Mouse (Mus musculus) embryonic stem cell, embryonic (primary cell): ENCODE measurements around the gene Miga1.

Experiments
- CTCF ChIA-PET, 4 experiments: fragments of 300-600 bp in 2 of 4; fragments of 350-600 bp in 2 of 4; sonication (Branson Sonifier 250); formaldehyde crosslinking; loops; one replicate each; lab custom pipeline; 2022; ENCODE audit warnings: inconsistent platforms in 2 of 4; lab: Charles Lee
- POLR2A ChIA-PET, 4 experiments: fragments of 300-600 bp in 2 of 4; fragments of 350-600 bp in 2 of 4; sonication (Branson Sonifier 250); formaldehyde crosslinking; loops; one replicate each; lab custom pipeline; 2022; ENCODE audit warnings: antibody characterized with exemption in 4 of 4, inconsistent platforms in 1 of 4; lab: Charles Lee

Gene Miga1

DNA sequence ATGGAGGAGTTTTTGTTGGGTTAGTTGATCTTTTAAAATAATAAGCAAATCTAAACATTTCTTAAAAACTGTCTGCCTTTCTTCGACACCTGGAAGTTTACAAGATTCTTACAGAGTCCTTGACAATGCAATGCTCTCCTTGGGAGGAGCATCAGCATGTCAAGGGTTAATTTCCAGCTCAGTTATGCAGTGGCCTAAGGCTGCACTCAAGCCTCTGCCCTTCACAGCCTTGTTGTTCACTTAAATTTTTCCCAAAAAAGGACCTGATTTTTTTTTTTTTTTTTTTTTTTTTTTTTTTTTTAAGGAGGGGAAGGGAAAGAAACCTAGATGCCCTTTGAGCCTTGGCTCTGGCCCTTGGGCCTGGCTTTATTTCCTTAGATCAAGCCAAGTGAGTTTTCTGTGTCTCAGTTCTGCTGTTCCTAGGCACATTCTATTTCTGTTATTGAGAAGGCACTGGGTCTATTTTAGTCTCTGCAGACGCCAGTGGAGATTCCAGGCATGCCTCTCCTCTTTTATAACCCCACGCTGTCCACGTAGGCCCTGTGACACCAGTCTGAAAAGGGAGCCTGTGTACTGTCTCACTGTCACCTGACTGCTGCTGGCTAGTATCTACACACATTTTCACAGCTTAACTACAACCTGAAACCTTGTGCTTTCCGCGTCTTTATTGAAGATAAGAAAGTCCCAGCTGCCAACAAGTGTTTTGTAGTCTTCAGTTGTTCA lies 36.0 kb downstream of the Miga1 start:
- ChIA-PET POLR2A (interaction anchor here in 2 of 4 experiments (0.6 to 2.4 kb wide), 7 partner anchors 8 to 157 kb away, joined by 3 to 15 read pairs (median 5); partner anchors contain the start of gene Usp33 (in 1 of the 2)), CTCF (interaction anchor here in 3 of 4 experiments (0.6 to 2.0 kb wide), 3 partner anchors 11 to 311 kb away, joined by 5 to 12 read pairs (median 6); no protein-coding TSS in a partner anchor)

DNA sequence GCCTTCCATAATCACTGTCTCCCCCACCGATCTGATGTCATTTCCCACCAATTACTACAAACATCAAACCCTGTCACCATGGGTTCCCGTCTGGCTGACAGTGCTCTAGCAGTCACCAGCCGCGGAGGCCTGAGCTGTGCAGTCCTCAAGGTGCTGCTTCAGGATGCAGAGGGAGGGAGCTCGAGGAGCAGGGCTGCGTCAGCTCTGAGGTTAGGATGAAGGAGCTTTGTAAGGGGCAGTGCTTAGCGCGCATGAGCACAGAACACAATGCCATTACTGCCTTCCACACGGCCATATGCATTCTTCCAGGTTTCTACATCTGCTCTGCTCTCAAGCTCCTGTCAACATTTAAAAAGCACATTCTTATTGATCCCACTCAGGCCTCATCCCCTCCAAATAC lies 37.2 kb downstream of the Miga1 start:
- CTCF ChIA-PET = interaction anchor here in 3 of 4 experiments (0.6 to 2.0 kb wide), 4 partner anchors 18 to 192 kb away, joined by 3 to 6 read pairs (median 4); no protein-coding TSS in a partner anchor
- POLR2A ChIA-PET = interaction anchor here (0.5 to 1.9 kb wide), 15 partner anchors 10 to 1334 kb away, joined by 3 to 7 read pairs (median 3); partner anchors contain the start of gene Usp33 (in 1 of the 4)

DNA sequence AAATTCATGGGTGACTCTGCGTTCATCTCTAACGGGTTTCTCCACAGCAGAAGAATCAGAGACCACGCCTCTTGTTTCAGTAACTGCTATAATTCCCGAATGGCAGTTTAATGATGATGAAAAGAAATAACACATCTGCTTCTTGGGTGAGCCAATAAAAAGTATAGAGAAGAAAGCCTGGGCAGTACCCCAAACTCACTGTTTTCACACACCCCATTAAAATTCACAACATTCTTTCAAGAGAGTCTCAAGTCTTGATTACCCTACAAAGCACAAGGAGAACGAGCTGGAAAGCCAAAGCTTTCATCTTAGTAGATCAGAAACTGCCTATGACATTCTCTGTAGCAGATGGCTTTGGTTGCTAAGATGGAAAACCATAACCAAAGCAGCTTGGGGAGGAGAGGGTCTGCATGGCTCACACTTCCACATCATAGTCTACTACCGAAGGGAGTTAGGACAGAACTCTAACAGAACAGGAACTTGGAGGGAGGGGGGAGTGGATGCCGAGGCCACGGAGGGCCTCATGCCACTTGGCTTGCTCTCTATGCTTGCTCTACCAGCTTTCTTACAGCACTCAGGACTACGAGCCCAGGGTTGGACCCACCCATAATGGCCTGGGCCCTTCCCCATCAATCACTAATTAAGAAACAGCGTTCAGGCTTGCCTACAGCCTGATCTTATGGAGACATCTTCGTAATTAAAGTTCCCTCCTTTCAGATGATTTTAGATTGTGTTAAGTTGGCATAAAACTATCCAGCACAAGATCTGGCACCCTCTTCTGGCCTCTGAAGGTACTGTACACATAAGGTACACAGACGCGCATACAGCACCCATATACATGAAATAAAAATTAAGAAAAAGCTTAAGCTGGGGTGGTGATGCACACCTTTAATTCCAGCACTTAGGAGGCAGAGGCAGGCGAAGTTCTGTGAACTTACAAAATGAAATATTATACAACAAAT lies 39.5 kb downstream of the Miga1 start:
- POLR2A ChIA-PET = interaction anchor here in 2 of 4 experiments (0.7 to 1.5 kb wide), 5 partner anchors 9 to 628 kb away, joined by 3 to 6 read pairs (median 4); no protein-coding TSS in a partner anchor
- CTCF ChIA-PET = interaction anchor here (0.5 to 1.4 kb wide), 8 partner anchors 17 to 190 kb away, joined by 3 to 4 read pairs (median 3); no protein-coding TSS in a partner anchor

DNA sequence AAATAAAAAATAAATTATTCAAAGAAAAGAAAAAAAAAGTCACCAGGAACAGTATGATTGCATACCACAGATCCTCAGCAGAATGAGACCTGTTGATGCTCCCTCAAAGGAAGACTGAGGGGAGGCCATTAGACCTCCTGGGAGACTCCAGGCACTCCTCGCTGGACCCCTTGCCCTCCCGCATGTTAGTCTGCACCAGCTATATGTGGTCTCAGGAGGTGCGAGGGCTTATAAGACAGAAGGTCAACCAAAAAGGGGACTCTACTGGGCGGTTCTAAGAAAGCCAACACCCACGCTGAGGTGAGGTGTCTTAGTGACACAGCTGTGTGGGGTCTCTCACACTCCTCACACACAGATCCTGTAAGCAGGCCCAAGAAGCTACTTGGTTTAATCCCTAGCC lies 44.3 kb downstream of the Miga1 start:
- ChIA-PET POLR2A (interaction anchor here in 1 of 4 experiments (0.8 to 3.8 kb wide), 3 partner anchors 10 to 13 kb away, joined by 3 to 15 read pairs (median 3); no protein-coding TSS in a partner anchor), CTCF (interaction anchor here in 1 of 4 experiments (0.7 kb wide), 1 partner anchor 291 kb away, joined by 3 read pairs; no protein-coding TSS in a partner anchor)

DNA sequence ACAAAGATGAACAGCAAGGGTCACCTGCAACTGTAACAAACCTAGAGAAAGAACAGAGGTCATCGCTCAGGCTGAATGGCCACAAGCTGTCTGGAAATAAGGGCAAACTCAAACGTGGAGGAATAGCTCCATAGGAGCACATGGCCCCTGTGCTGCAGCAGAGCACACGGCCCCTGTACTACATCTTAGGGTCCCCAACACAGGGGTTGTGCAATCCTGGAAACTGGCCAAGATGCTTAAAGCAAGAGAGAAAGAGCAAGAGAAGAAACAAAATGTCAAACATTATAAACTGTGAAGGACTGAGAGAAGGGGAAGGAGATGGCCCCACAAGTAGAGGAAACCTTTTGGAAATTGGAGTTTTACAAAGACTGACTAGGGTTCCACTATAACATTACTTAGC lies 45.8 kb downstream of the Miga1 start:
- ChIA-PET CTCF (interaction anchor here in 2 of 4 experiments (0.6 to 1.4 kb wide), 2 partner anchors 34 to 303 kb away, joined by 3 read pairs; no protein-coding TSS in a partner anchor), POLR2A (interaction anchor here in 1 of 4 experiments (2.3 to 3.8 kb wide), 2 partner anchors 11 to 12 kb away, joined by 7 to 15 read pairs; no protein-coding TSS in a partner anchor)

DNA sequence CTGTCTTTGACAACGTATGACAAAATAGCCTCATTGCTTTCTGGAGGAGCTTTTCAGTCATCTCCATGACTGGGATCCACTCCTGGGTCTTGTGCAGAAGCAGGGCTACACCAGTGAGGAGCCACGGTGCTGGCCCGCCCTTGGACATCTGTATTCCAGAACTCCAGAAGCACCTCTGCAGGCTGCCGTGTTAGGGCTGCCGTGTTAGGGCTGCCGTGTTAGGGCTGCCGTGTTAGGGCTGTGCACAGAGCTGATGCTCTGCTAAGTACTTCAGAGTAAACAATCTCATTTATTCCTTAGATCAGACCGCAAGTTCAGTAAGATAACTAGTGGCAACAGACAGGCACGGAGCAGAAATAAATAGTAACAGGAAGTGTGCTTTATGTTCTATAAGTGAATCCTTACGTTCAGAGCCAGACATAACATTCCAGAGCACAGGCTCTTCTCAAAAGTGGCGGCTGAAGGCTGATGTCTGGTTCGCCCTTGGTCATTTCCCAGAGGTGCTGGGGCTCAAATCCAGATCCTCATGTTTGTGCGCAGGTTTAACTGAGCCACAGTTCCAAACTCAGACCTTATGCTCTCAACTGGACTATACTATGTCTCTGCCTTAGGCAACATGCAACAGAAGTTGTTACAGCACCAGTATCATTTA lies 46.6 kb downstream of the Miga1 start:
- ChIA-PET CTCF (interaction anchor here in 2 of 4 experiments (0.6 to 0.7 kb wide), 2 partner anchors 522 to 1612 kb away, joined by 3 read pairs; no protein-coding TSS in a partner anchor), POLR2A (interaction anchor here in 1 of 4 experiments (1.0 to 2.3 kb wide), 2 partner anchors 11 to 15 kb away, joined by 4 to 7 read pairs; no protein-coding TSS in a partner anchor)

DNA sequence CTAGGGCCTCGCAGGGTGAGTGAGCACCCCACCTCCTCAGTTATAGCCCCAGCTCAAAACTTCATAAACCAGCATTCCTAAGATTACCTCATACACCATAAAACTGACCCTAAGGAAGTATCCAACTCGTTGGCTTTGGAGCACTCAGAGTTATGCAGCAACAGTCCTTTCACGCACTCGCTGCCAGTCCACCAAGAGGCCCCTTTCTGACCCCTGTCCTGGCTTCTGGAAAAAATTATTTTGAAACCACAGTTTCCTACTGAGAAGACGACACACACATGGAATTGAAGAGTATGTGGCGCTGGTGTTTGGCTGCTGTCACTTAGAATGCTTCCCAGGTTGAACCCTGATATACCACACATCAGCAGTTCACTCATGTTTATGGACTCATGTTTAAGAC lies 48.3 kb downstream of the Miga1 start:
- ChIA-PET POLR2A (no interaction called here), CTCF (interaction anchor here in 1 of 4 experiments (0.6 kb wide), 1 partner anchor 299 kb away, joined by 3 read pairs; no protein-coding TSS in a partner anchor)

DNA sequence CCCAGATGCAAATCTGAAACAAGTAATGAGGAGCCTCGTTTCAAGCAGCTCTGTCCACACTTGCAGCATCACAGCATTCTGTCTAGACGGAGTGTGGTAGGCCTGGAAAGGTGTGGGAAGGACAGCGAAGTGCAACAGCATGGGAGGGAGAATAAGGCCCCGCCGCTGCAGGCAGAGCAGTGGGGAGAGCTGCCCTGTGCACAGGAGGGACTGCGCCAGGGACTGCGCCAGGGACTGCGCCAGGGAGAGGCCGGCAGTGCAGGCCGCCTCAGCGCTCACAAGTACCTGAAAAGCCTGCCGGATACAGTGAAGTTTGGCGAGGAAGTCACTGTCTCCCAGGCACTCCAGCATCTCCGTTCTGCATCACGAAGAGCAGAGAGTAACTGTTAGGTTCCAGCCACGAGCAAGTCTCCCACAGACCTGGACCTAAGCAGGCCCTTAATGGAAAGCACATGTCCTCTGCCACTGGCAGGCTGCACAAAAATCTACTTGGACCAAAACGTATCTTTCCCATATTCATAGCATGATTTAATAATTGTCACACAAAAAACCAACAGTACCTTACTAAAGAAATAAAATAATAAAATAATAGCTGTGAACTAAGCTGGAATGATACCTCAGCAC lies 49.9 kb downstream of the Miga1 start:
- ChIA-PET POLR2A (interaction anchor here in 3 of 4 experiments (0.6 to 1.5 kb wide), 7 partner anchors 9 to 180 kb away, joined by 3 to 4 read pairs (median 3); no protein-coding TSS in a partner anchor), CTCF (interaction anchor here in 3 of 4 experiments (0.6 to 1.4 kb wide), 4 partner anchors 31 to 474 kb away, joined by 3 to 6 read pairs (median 4); no protein-coding TSS in a partner anchor)

DNA sequence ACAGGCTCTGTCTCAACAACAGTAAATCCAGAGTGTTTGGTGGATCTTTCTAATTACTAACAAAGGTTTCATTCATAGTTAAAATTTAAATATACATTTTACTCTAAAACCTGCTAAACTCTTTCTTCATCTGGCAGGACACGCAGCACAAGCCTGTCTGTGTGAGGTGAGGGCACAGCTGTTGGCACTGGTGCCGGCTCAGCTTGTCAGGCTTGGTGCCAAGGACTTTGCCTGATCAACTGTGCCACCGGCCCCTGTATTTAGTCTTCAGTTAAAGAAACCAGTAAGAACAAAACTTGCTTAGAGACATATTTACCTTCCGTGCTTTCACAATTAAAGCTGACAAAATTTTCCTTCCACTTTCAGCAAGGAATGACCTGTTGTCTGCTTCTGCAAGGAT lies 51.5 kb downstream of the Miga1 start:
- ChIA-PET POLR2A (interaction anchor here in 2 of 4 experiments (1.0 to 1.3 kb wide), 3 partner anchors 8 to 471 kb away, joined by 3 read pairs; partner anchors contain the start of gene Nexn (in 1 of the 2)), CTCF (interaction anchor here in 2 of 4 experiments (0.7 to 1.0 kb wide), 4 partner anchors 29 to 186 kb away, joined by 3 to 4 read pairs (median 3); no protein-coding TSS in a partner anchor)

DNA sequence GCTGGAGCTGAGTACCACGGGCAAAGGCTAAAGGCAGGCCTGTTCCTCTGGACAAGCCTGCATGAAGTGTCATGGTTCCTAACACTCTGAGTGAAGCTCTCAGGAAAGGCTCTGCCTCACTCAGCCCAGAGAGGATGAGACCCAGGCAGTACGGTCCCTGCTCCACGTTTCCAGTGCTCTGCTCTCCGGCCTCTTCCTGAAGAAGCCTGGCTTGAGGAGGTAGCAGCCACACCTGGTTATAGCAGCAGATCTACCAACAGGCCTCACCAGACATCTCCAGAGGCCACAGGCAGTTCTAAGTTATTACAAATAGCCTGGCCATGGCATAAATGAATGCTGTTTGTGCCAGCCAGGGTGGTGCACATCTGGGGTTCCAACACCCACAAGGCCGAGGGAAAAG lies 51.9 kb downstream of the Miga1 start:
- CTCF ChIA-PET = interaction anchor here in 2 of 4 experiments (0.7 to 1.0 kb wide), 4 partner anchors 29 to 186 kb away, joined by 3 to 4 read pairs (median 3); no protein-coding TSS in a partner anchor
- POLR2A ChIA-PET = interaction anchor here in 2 of 4 experiments (1.0 to 1.3 kb wide), 3 partner anchors 8 to 472 kb away, joined by 3 read pairs; partner anchors contain the start of gene Nexn (in 1 of the 2)

DNA sequence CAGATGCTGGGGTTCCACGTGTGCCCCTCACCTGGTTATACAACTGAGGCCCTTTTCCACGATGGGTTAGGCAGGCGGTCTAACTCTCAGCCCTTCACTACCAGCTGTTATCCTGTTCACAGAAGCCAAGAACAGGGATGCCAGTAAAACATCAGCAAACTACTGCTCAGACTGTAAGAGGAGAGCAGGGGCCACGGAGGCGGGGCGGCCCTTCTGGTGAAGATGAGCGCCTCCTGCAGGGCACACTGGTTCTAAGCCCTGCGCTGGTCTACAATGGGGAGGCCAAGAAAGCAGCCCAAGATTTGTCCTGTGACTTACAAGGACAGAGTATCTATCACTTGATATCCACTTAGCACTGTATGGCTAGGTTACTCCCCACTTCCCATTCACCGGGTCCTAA lies 52.4 kb downstream of the Miga1 start:
- CTCF ChIA-PET = interaction anchor here in 2 of 4 experiments (0.7 to 1.0 kb wide), 4 partner anchors 28 to 187 kb away, joined by 3 to 4 read pairs (median 3); no protein-coding TSS in a partner anchor
- POLR2A ChIA-PET = interaction anchor here in 1 of 4 experiments (1.0 kb wide), 2 partner anchors 9 to 18 kb away, joined by 3 read pairs; no protein-coding TSS in a partner anchor

DNA sequence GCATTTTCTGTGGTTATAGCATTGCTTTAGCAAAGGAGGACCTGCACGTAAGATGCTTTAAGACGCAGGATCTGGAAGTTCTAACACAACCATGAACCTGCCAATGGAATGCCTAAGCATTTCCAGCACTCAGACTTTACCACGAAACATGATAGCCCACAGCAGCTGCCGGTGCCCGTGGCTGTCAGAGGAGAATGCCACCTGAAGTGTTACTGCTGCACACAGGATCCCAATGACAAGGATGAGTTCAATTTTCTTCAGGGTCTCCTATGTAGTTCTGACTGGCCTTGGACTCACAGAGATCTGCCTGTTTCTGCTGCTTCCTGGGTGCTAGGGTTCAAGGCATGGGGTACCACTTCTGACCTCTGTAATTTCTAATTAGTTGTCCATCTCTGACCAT lies 55.4 kb downstream of the Miga1 start:
- ChIA-PET CTCF (no interaction called here), POLR2A (no interaction called here)

DNA sequence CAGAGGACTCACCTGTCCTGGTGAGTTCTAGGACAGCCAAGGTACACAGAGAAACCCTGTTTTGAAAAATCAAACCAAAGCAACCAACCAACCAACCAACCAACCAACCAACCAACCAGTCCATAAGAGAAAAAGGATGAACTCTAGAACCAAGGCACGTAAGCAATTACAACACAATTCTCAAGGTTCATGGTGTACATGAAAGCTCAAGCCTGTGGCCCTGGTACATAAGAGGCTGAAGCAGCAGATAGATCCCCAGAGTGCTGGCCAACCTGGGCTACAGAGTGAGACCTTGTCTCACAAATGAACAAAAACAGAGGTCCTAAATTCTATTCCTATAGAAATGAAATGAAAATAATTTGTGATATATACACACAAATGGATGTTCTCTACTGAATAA lies 55.9 kb downstream of the Miga1 start:
- POLR2A ChIA-PET = no interaction called here
- CTCF ChIA-PET = no interaction called here

DNA sequence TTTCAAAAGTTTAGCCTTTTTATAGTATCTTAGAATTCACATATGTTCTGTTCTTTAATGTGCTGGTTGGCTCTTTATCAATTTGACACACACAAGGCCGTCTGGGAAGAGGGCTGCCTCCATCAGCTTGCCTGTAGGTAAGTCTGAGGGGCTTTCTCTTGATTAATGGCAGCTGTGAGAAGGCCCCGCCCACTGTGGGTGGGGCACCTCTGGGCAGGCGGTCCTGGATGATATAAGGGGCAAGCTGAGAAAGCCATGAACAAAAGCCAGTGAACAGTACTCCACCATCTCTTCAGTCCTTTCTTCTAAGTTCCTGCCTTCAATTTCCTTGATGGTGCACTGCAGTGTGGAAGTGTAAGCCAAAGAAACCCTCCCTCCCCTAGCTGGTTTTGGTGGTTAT lies 58.1 kb downstream of the Miga1 start:
- POLR2A ChIA-PET = interaction anchor here in 1 of 4 experiments (0.8 to 2.2 kb wide), 9 partner anchors 8 to 57 kb away, joined by 3 to 7 read pairs (median 3); no protein-coding TSS in a partner anchor
- CTCF ChIA-PET = interaction anchor here in 3 of 4 experiments (0.5 to 1.2 kb wide), 3 partner anchors 13 to 170 kb away, joined by 3 to 4 read pairs (median 3); no protein-coding TSS in a partner anchor

DNA sequence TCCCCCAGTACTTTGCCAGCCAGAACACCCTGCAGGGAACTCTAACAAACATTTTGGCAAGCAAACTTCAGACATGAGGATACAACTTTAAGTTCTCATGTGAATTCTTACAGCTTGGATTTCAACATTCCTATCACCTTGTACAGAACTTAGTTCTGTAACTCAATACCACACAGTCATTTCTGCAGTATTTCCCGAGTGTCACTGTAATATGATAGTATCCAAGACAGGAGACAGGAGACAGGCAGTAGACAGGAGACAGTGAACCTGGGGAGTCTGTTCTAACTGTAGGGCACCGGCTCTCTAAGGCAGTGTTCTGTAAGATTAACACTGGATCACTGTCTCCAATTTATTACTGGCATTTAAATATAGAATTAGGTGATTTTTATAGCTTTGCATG lies 61.8 kb downstream of the Miga1 start:
- POLR2A ChIA-PET = interaction anchor here in 1 of 4 experiments (0.6 to 2.1 kb wide), 4 partner anchors 10 to 86 kb away, joined by 3 to 5 read pairs (median 4); partner anchors contain the start of gene Nexn
- CTCF ChIA-PET = no interaction called here

DNA sequence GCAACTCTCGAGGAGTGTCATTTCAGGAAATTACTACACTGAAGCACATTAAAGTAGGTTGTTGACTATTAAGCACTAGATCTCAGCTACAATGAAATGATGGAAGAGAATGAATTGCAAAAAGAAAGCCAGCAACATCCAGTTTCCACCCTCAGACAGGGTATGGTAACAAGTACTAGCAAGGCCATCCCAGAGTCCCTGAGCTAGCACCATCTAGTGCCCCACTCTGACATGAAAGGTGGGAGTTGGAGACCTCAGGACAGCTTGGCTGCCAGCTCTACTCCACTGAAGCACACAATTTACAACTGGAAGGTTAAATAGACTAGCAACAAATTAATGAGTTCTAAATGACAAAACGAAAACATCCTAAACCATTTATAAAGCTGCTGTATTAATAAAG lies 62.3 kb downstream of the Miga1 start:
- POLR2A ChIA-PET = interaction anchor here in 1 of 4 experiments (0.6 to 2.1 kb wide), 5 partner anchors 9 to 486 kb away, joined by 3 to 5 read pairs (median 4); no protein-coding TSS in a partner anchor
- CTCF ChIA-PET = interaction anchor here in 1 of 4 experiments (0.7 kb wide), 1 partner anchor 177 kb away, joined by 3 read pairs; no protein-coding TSS in a partner anchor
